Mouse (Mus musculus): ENCODE results near the gene Zg16. TPM values are rescaled to one million over a fixed set of nuclear protein-coding genes. Genes with fewer than 3 reads are reported as not detected.
"Not testable (repeated sequence)": the region's sequence is repeated elsewhere in the genome, so short reads cannot be mapped to it uniquely, and the experiment has no call there.

Gene Zg16
- polyA plus RNA-seq, 1 experiment from 2014 or later, result 7.6 TPM

GRCm38 (mm10) chr7:127099528-127099927, 12.4 kb upstream of the Zg16 start:
- 89% methylated on average over 4 of the region's 4 CpGs for WGBS
- no peak overlapping the region for H3K27ac ChIP-seq
- H3K9ac ChIP-seq, result no peak overlapping the region
- no peak overlapping the region for H3K4me2 ChIP-seq (replicated peaks)
- H3K36me3 ChIP-seq, result no peaks in the 10 kb centered on the region
- ATAC-seq, result no peak
- no peaks in the 10 kb centered on the region; the same call in 1 of the 2 replicates for H3K9me3 ChIP-seq
- no peak overlapping the region for H3K4me3 ChIP-seq (replicated peaks)
- H3K27me3 ChIP-seq (replicated peaks), result no peaks in the 10 kb centered on the region
- peaks cover 4% of the 10 kb centered on the region; the same call in 1 of the 2 replicates for H3K4me1 ChIP-seq (replicated peaks)

DNA sequence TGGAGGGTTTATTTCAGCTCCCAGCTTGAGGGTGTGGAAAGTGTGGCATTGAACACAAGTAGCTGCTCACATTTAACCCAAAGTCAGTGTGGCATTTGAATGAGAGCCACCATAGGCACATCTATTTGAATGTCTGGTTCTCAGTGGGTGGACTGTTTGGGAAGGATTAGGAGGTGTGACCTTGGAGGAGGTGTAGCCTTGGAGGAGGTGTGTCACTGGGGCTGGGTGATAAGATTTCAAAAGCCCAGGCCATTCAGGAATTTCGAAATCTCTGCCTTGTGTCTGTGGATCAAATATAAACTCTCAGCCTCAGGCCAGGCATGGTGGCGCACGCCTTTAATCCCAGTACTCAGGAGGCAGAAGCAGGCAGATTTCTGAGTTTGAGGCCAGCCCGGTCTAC, 11.8 kb upstream of the Zg16 start:
- no peak for ATAC-seq
- Histone ChIP-seq H3K9me3 (no peaks in the 10 kb centered on the region; the same call in 1 of the 2 replicates), H3K27ac (no peak overlapping the region), H3K4me3 (replicated peaks) (no peak overlapping the region), H3K36me3 (no peaks in the 10 kb centered on the region), H3K9ac (no peak overlapping the region), H3K4me2 (replicated peaks) (no peak overlapping the region), H3K4me1 (replicated peaks) (no peaks in the 10 kb centered on the region), H3K27me3 (replicated peaks) (no peaks in the 10 kb centered on the region)
- 89% methylated on average over 4 of the region's 4 CpGs for WGBS

DNA sequence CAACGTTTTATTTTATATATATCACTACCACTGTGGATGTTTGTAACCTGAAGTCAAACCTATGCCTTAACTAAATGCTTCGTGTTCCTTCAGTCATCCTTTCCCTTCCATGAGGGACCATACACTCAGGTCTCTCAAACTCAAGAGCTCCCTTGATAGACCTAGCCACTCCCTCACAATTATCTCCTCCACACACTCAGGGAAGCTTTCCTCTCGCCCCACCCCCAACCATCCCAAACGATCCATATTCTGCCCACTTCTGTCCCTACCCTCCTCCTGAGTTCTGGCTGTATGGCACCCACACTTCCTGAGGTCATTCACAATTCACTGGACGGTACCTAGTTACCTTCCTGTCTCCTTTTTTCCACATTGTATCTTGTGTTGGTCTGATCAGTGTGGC, 11.4 kb upstream of the Zg16 start:
- no peak overlapping the region for H3K4me2 ChIP-seq (replicated peaks)
- no peak overlapping the region for H3K27ac ChIP-seq
- no peaks in the 10 kb centered on the region for H3K36me3 ChIP-seq
- H3K4me3 ChIP-seq (replicated peaks), result no peak overlapping the region
- H3K9me3 ChIP-seq, result no peaks in the 10 kb centered on the region; the same call in 1 of the 2 replicates
- no peak for ATAC-seq
- H3K4me1 ChIP-seq (replicated peaks), result no peaks in the 10 kb centered on the region
- 81% methylated on average over 5 of the region's 5 CpGs for WGBS
- no peak overlapping the region for H3K9ac ChIP-seq
- no peaks in the 10 kb centered on the region for H3K27me3 ChIP-seq (replicated peaks)

- no peak for ATAC-seq
- no peaks in the 10 kb centered on the region; the same call in 1 of the 2 replicates for H3K9me3 ChIP-seq
- no peak overlapping the region for H3K27ac ChIP-seq
- WGBS, result 56% methylated on average over 7 of the region's 7 CpGs
- no peak overlapping the region for H3K4me2 ChIP-seq (replicated peaks)
- H3K36me3 ChIP-seq, result no peaks in the 10 kb centered on the region
- peaks cover 3% of the 10 kb centered on the region; the same call in 1 of the 2 replicates for H3K4me1 ChIP-seq (replicated peaks)
- no peak overlapping the region for H3K4me3 ChIP-seq (replicated peaks)
- H3K27me3 ChIP-seq (replicated peaks), result no peaks in the 10 kb centered on the region
- H3K9ac ChIP-seq, result no peak overlapping the region
Measured at GRCm38 (mm10) chr7:127096456-127096855, 9.3 kb upstream of the Zg16 start.

- Histone ChIP-seq H3K4me3 (replicated peaks) (no peak overlapping the region), H3K36me3 (no peaks in the 10 kb centered on the region), H3K9me3 (no peaks in the 10 kb centered on the region; the same call in 1 of the 2 replicates), H3K27ac (no peak overlapping the region), H3K27me3 (replicated peaks) (no peaks in the 10 kb centered on the region), H3K4me2 (replicated peaks) (no peak overlapping the region), H3K4me1 (replicated peaks) (peaks cover 15% of the 10 kb centered on the region; the same call in 1 of the 2 replicates), H3K9ac (no peak overlapping the region)
- 61% methylated on average over 3 of the region's 3 CpGs for whole genome bisulfite sequencing
- no peak for ATAC-seq
Measured at GRCm38 (mm10) chr7:127093914-127094313, 6.8 kb upstream of the Zg16 start.

- no peaks in the 10 kb centered on the region; the same call in 1 of the 2 replicates for H3K9me3 ChIP-seq
- WGBS, result 55% methylated on average over 16 of the region's 16 CpGs
- ATAC-seq, result peak; percentile 90
- H3K4me1 ChIP-seq (replicated peaks), result peaks cover 15% of the 10 kb centered on the region; the same call in 1 of the 2 replicates
- H3K27ac ChIP-seq, result peak within 1 kb of the TSS; percentile 58; the same call in 1 of the 2 replicates
- H3K36me3 ChIP-seq, result no peaks in the 10 kb centered on the region
- H3K27me3 ChIP-seq (replicated peaks), result no peaks in the 10 kb centered on the region
- H3K9ac ChIP-seq, result peak within 1 kb of the TSS; percentile 5; the same call in 1 of the 2 replicates
- peak within 1 kb of the TSS; percentile 18 for H3K4me3 ChIP-seq (replicated peaks)
- H3K4me2 ChIP-seq (replicated peaks), result peak within 1 kb of the TSS; percentile 40
Measured at GRCm38 (mm10) chr7:127091114-127091896, 4.2 kb upstream of the Zg16 start, which contains the start of gene AI467606. Gene AI467606, plus strand, starts transcription at chr7:127091359.

GRCm38 (mm10) chr7:127090154-127091113, 3.3 kb upstream of the Zg16 start:
- Histone ChIP-seq H3K27ac (peak overlapping the region; percentile 32; the same call in 1 of the 2 replicates), H3K4me1 (replicated peaks) (peaks cover 15% of the 10 kb centered on the region; the same call in 1 of the 2 replicates), H3K27me3 (replicated peaks) (no peaks in the 10 kb centered on the region), H3K9me3 (no peaks in the 10 kb centered on the region; the same call in 1 of the 2 replicates), H3K9ac (no peak overlapping the region), H3K36me3 (no peaks in the 10 kb centered on the region), H3K4me3 (replicated peaks) (no peak overlapping the region), H3K4me2 (replicated peaks) (no peak overlapping the region)
- ATAC-seq, result peak; percentile 20; the same call in 1 of the 2 replicates
- 88% methylated on average over 20 of the region's 20 CpGs for WGBS

DNA sequence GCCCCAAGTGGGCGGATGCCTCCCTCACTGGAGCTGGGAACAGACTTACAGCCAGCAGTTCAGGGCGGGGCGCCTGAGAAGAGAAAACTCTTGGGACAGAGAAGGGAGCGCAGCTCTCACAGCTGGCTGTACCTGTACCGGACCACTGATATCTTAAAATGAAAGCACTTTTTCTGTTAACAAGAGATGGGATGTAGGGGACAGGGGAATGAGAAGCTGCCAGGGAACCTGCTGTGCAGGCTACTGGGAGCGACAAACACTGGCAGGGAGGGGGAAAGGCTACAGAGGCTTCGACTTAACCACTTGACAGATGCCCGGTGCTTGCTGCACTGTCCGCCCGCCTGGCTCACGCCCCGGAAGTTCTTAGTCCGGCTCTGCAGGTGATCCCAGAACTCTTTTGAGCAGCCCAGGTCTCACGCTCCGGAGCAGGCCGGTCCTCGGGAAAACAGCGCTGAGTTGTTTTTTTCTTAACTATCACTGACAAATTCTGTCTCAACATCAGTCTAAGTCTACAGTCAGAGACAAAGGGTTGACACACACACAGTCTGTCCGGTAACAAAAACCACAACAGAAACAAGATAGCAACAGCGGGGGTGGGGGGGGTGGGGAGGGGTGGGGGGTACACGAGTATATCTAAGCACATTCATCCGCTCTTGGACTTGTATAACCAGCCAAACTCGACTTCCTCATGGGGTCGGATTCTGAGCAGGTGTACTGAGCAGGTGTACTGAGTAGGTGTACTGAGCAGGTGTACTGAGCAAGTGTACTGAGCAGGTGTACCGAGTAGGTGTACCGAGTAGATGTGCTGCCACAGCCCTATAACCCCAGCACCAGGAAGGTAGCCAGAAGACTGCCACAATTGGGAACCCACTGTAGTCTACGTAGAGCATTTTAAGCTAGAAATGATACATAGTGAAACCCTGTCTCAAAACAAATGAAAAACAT, 2.0 kb upstream of the Zg16 start:
- ATAC-seq, result no peak
- Histone ChIP-seq H3K9me3 (no peaks in the 10 kb centered on the region), H3K4me3 (replicated peaks) (peak overlapping the region; percentile 19; the same call in 1 of the 2 replicates), H3K9ac (peak overlapping the region; percentile 23; the same call in 1 of the 2 replicates), H3K27me3 (replicated peaks) (no peaks in the 10 kb centered on the region), H3K36me3 (no peaks in the 10 kb centered on the region), H3K4me1 (replicated peaks) (peaks cover 15% of the 10 kb centered on the region; the same call in 1 of the 2 replicates), H3K27ac (0 out of 2 replicates have a peak overlapping the region, but pooled peaks have one; percentile 27), H3K4me2 (replicated peaks) (peak overlapping the region; percentile 48)
- 18% methylated on average over 27 of the region's 27 CpGs for WGBS

DNA sequence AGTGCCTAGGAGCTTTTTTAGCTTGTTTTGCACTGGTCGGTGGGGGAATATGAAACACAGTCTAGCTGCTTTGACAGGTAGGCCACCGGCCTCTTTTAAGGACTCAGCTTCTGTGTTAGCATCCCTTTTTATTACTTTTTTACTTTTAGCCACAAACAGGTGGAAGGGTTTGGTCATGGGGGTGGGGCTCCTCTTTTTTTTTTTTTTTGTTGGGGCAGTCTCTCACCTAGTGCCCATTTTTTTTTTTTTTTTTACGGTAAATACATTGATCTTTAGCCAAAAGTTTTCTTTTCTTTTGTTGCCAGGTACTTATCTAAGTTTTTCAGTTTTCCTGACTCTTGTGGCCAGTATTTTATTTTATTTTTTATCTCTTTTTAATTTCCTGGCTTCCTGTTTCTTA, 955 bp upstream of the Zg16 start:
- no peaks in the 10 kb centered on the region for H3K27me3 ChIP-seq (replicated peaks)
- 79% methylated on average over 3 of the region's 3 CpGs for WGBS
- H3K27ac ChIP-seq, result no peak overlapping the region
- peaks cover 15% of the 10 kb centered on the region; the same call in 1 of the 2 replicates for H3K4me1 ChIP-seq (replicated peaks)
- ATAC-seq, result no peak
- H3K36me3 ChIP-seq, result no peaks in the 10 kb centered on the region
- H3K9me3 ChIP-seq, result no peaks in the 10 kb centered on the region
- no peak overlapping the region for H3K4me2 ChIP-seq (replicated peaks)
- H3K4me3 ChIP-seq (replicated peaks), result no peak overlapping the region
- no peak overlapping the region for H3K9ac ChIP-seq

- H3K36me3 ChIP-seq; H3K4me2 ChIP-seq (replicated peaks); ATAC-seq; H3K9ac ChIP-seq; H3K27me3 ChIP-seq (replicated peaks); H3K4me1 ChIP-seq (replicated peaks); H3K9me3 ChIP-seq; H3K27ac ChIP-seq; H3K4me3 ChIP-seq (replicated peaks): not testable (repeated sequence)
- 42% methylated on average over 6 of the region's 6 CpGs for WGBS
Measured at GRCm38 (mm10) chr7:127085751-127086150, 1.4 kb downstream of the Zg16 start.

- 77% methylated on average over 2 of the region's 2 CpGs for WGBS
- H3K27me3 ChIP-seq (replicated peaks), result no peaks in the 10 kb centered on the region
- no peak overlapping the region for H3K4me2 ChIP-seq (replicated peaks)
- no peaks in the 10 kb centered on the region for H3K36me3 ChIP-seq
- H3K9me3 ChIP-seq, result no peaks in the 10 kb centered on the region
- no peak overlapping the region for H3K9ac ChIP-seq
- no peak overlapping the region for H3K27ac ChIP-seq
- peak; percentile 38; the same call in 1 of the 2 replicates for ATAC-seq
- peaks cover 6% of the 10 kb centered on the region; the same call in 1 of the 2 replicates for H3K4me1 ChIP-seq (replicated peaks)
- no peak overlapping the region for H3K4me3 ChIP-seq (replicated peaks)
Measured at GRCm38 (mm10) chr7:127084794-127085193, 2.3 kb downstream of the Zg16 start.
